Mouse (Mus musculus): ENCODE data around the gene Ccdc69. TPM values are rescaled to one million over a fixed set of nuclear protein-coding genes. Genes with fewer than 3 reads are reported as not detected.
A peak's percentile ranks its signal among the peaks of the same experiment; 100 is the strongest.

Ccdc69 gene
- polyA plus RNA-seq, 1 experiment, result 0.11 TPM

DNA sequence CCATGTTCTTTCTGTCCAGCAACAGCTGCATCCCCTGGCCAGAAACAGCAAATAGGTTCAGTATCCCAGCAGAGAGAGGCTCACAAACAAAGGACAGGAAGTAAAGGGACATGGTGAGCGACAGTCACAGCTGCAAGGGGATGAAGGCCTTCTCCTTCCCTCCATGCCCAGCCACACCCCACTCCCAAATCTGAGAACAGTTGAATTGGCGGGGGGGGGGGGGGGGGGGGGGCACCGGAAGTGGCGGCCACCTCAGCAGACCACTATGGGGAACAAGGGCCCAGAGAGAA is 46.0 kb downstream of the Ccdc69 start:
- Histone ChIP-seq H3K79me2 (ENCODE audit: control insufficient read depth, insufficient read depth) (peaks cover 60% of the 10 kb centered on the region), H3K4me3 (peak overlapping the region; percentile 95), H3ac (ENCODE audit: control insufficient read depth, insufficient read length) (no peak overlapping the region), H3K36me3 (ENCODE audit: control insufficient read depth, insufficient read depth) (peaks cover 10% of the 10 kb centered on the region), H3K27me3 (ENCODE audit: control insufficient read depth, insufficient read depth, insufficient read length) (no peaks in the 10 kb centered on the region), H3K4me2 (ENCODE audit: low read depth) (peak overlapping the region; percentile 96)
- TF ChIP-seq SRF (IDR thresholded peaks at IDR 0.05; ENCODE audit: control insufficient read depth, insufficient read length, low read depth), result no peak
- peak; percentile 35 for TF ChIP-seq POLR2AphosphoS2 (IDR thresholded peaks at IDR 0.05; ENCODE audit: insufficient read length, low read depth)
- TF ChIP-seq E2F4 (IDR thresholded peaks at IDR 0.05; ENCODE audit: insufficient read depth), result no peak
- TF ChIP-seq MYOG (IDR thresholded peaks at IDR 0.05; ENCODE audit: control insufficient read depth in 1 of 3, insufficient read depth in 1 of 3, insufficient read length in 2 of 3, low read depth in 2 of 3), result peak in 1 of 3 experiments; percentile 73
- peak; percentile 63 for TF ChIP-seq TCF12 (IDR thresholded peaks at IDR 0.05; ENCODE audit: insufficient read depth, poor library complexity, severe bottlenecking)
- TF ChIP-seq POLR2A (IDR thresholded peaks at IDR 0.05; ENCODE audit: insufficient read length, low read depth), result peak; percentile 43
- TF ChIP-seq MYOD1 (IDR thresholded peaks at IDR 0.05; ENCODE audit: control insufficient read depth in 1 of 3, insufficient read length in 2 of 3, low read depth in 2 of 3), result peak; percentile 80 to 98 (median 98)
- TF ChIP-seq TCF3 (IDR thresholded peaks at IDR 0.05; ENCODE audit: insufficient read length, low read depth), result peak; percentile 87

DNA sequence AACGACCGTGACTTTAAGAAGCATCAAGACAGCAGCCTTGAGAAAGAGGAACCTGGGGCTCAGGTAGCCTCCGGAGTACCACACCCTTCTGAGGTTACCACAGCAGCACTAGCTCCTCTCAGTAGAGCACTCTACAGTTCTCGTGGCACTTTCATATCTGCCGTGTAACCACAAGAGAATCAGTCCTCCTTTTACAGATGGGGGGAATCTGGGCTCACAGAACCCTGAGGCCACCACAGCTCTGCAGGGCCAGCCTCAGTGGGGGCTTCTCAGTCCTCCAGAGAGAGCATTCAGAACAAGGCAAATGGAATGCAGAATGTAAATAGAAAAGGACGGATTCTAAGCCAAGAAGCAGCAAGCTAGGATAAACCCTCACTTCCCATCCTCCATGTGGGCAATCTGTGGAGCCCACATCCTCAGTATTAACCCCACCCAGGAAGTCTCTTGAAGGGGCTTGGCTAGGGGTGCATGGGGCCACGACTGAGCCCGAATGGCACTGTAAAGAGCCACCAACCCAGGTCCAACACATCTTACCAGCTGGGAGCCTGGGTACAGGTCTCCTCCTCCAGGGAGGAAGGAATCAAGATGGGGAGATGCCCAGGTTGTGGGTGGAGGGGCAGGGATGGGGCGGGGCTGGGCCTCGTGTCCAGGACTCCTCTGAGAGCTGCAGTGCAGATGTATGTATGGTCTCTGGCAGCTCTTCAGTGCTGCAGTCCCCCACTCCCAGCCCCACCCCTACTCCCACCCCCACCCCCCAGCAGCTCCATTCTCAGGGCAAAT is 46.5 kb downstream of the Ccdc69 start:
- peak overlapping the region; percentile 95 for H3K4me3 ChIP-seq
- peak overlapping the region; percentile 96 for H3K4me2 ChIP-seq (ENCODE audit: low read depth)
- H3K27me3 ChIP-seq (ENCODE audit: control insufficient read depth, insufficient read depth, insufficient read length), result no peaks in the 10 kb centered on the region
- TF ChIP-seq SRF (IDR thresholded peaks at IDR 0.05; ENCODE audit: control insufficient read depth, insufficient read length, low read depth) (no peak), E2F4 (IDR thresholded peaks at IDR 0.05; ENCODE audit: insufficient read depth) (no peak), POLR2A (IDR thresholded peaks at IDR 0.05; ENCODE audit: insufficient read length, low read depth) (no peak), REST (IDR thresholded peaks at IDR 0.05; ENCODE audit: insufficient read depth, insufficient read length) (no peak), MYOG (IDR thresholded peaks at IDR 0.05; ENCODE audit: control insufficient read depth in 1 of 3, insufficient read depth in 1 of 3, insufficient read length in 2 of 3, low read depth in 2 of 3) (no peak), MAX (IDR thresholded peaks at IDR 0.05; ENCODE audit: low read depth) (no peak), MYOD1 (IDR thresholded peaks at IDR 0.05; ENCODE audit: control insufficient read depth in 1 of 3, insufficient read length in 2 of 3, low read depth in 2 of 3) (no peak)
- H3K36me3 ChIP-seq (ENCODE audit: control insufficient read depth, insufficient read depth), result peaks cover 12% of the 10 kb centered on the region
- peaks cover 65% of the 10 kb centered on the region for H3K79me2 ChIP-seq (ENCODE audit: control insufficient read depth, insufficient read depth)
- no peak overlapping the region for H3ac ChIP-seq (ENCODE audit: control insufficient read depth, insufficient read length)

DNA sequence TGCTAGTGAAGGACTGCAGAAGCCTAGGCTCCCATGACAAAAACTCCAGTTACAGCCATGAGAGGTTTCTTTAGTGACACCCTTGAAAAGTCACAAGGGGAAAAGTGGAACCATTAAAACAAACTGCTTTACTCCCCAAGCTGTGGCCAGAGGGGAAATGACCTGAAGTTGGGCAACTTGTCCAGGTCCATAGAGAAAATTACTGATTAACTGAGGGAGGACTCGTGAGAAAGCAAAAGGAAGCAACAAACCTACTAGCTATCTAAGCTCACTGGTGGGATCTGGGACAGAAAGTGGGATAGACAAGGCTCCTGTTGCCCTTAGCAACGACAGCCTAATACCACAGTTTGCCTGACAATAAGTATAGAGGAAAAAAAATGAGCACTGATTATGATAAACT is 49.4 kb downstream of the Ccdc69 start:
- peak overlapping the region; percentile 72 for H3K4me2 ChIP-seq (ENCODE audit: low read depth)
- H3K36me3 ChIP-seq (ENCODE audit: control insufficient read depth, insufficient read depth), result peaks cover 28% of the 10 kb centered on the region
- no peaks in the 10 kb centered on the region for H3K27me3 ChIP-seq (ENCODE audit: control insufficient read depth, insufficient read depth, insufficient read length)
- H3ac ChIP-seq (ENCODE audit: control insufficient read depth, insufficient read length), result no peak overlapping the region
- no peak overlapping the region for H3K4me3 ChIP-seq
- H3K79me2 ChIP-seq (ENCODE audit: control insufficient read depth, insufficient read depth), result peaks cover 94% of the 10 kb centered on the region
- TF ChIP-seq MYOG (IDR thresholded peaks at IDR 0.05; ENCODE audit: control insufficient read depth in 1 of 3, insufficient read depth in 1 of 3, insufficient read length in 2 of 3, low read depth in 2 of 3), result no peak
- TF ChIP-seq TCF12 (IDR thresholded peaks at IDR 0.05; ENCODE audit: insufficient read depth, poor library complexity, severe bottlenecking), result no peak
- no peak for TF ChIP-seq E2F4 (IDR thresholded peaks at IDR 0.05; ENCODE audit: insufficient read depth)
- no peak for TF ChIP-seq CEBPB (IDR thresholded peaks at IDR 0.05; ENCODE audit: insufficient read depth, poor library complexity, severe bottlenecking)
- no peak for TF ChIP-seq MAX (IDR thresholded peaks at IDR 0.05; ENCODE audit: low read depth)
- TF ChIP-seq POLR2A (IDR thresholded peaks at IDR 0.05; ENCODE audit: insufficient read length, low read depth), result no peak
- no peak for TF ChIP-seq POLR2AphosphoS2 (IDR thresholded peaks at IDR 0.05; ENCODE audit: insufficient read length, low read depth)
- TF ChIP-seq REST (IDR thresholded peaks at IDR 0.05; ENCODE audit: insufficient read depth, insufficient read length), result no peak
- no peak for TF ChIP-seq MYOD1 (IDR thresholded peaks at IDR 0.05; ENCODE audit: control insufficient read depth in 1 of 3, insufficient read length in 2 of 3, low read depth in 2 of 3)
- TF ChIP-seq USF1 (IDR thresholded peaks at IDR 0.05; ENCODE audit: low read depth), result no peak
- TF ChIP-seq TCF3 (IDR thresholded peaks at IDR 0.05; ENCODE audit: insufficient read length, low read depth), result no peak
- TF ChIP-seq SRF (IDR thresholded peaks at IDR 0.05; ENCODE audit: control insufficient read depth, insufficient read length, low read depth), result no peak

DNA sequence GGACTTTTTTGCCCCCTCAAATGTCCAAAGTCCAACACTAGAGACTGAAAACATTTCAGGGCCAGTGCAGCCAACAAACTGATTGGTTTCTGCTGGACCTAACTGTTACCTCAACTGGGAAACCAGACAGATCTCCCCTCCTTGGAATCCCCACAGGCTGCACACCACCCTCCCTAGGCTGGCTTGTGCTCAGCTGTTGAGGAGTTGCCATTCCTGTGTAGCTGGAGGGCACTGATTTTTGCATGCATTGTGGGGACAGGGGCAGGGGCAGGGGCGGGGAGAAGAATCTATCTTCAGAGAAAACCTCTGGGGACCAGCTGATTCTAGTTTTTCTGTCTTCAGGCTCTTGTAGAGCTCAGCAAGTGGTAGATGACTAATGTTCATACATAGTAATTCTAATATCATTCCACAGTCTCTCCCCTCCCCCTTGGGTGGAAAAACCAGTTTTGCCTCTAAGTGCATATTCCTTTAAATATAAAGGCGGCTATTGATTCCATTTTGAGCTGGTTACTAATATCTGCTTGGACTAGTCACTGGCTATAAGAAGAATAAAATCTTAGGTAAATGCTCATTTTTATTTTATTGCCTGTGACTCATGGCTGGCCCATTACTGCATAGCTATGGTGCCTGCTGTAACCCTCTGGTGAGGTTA is 50.6 kb downstream of the Ccdc69 start:
- Histone ChIP-seq H3K79me2 (ENCODE audit: control insufficient read depth, insufficient read depth) (peaks cover 99% of the 10 kb centered on the region), H3ac (ENCODE audit: control insufficient read depth, insufficient read length) (no peak overlapping the region), H3K36me3 (ENCODE audit: control insufficient read depth, insufficient read depth) (peaks cover 28% of the 10 kb centered on the region), H3K27me3 (ENCODE audit: control insufficient read depth, insufficient read depth, insufficient read length) (no peaks in the 10 kb centered on the region), H3K4me2 (ENCODE audit: low read depth) (peak overlapping the region; percentile 72), H3K4me3 (no peak overlapping the region)
- TF ChIP-seq MAX (IDR thresholded peaks at IDR 0.05; ENCODE audit: low read depth) (no peak), SRF (IDR thresholded peaks at IDR 0.05; ENCODE audit: control insufficient read depth, insufficient read length, low read depth) (no peak), POLR2A (IDR thresholded peaks at IDR 0.05; ENCODE audit: insufficient read length, low read depth) (no peak), USF1 (IDR thresholded peaks at IDR 0.05; ENCODE audit: low read depth) (no peak), CEBPB (IDR thresholded peaks at IDR 0.05; ENCODE audit: insufficient read depth, poor library complexity, severe bottlenecking) (no peak), MYOD1 (IDR thresholded peaks at IDR 0.05; ENCODE audit: control insufficient read depth in 1 of 3, insufficient read length in 2 of 3, low read depth in 2 of 3) (no peak), MYOG (IDR thresholded peaks at IDR 0.05; ENCODE audit: control insufficient read depth in 1 of 3, insufficient read depth in 1 of 3, insufficient read length in 2 of 3, low read depth in 2 of 3) (peak in 1 of 3 experiments; percentile 53), TCF3 (IDR thresholded peaks at IDR 0.05; ENCODE audit: insufficient read length, low read depth) (no peak), POLR2AphosphoS2 (IDR thresholded peaks at IDR 0.05; ENCODE audit: insufficient read length, low read depth) (no peak)
